Mouse (Mus musculus): ENCODE measurements around the gene Ube2a.

The Ube2a gene

DNA sequence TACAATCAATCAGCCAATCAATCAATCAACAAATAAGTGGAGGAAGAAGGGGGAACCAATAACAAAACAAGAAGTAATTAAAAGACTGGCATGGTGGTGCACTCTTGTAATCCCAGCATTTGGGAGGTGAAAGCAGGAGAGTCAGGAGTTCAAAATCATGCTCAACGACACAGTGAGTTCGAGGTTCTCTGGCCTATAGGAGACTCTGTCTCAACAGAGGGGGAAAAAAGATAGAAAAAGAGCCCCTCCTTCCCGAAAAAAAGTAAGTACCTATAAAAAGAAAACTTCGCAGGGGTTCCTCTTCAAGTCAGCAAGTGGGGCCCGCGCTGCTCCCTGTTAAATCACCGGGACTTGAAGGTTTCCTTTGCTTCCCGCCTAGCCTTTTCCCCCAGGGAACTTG is at the start of gene Ube2a, which contains the start of gene C330007P06Rik:
TSS of gene Ube2a (plus strand) at position 136 of the 400 bp plus-strand sequence.
TSS of gene C330007P06Rik (minus strand) at position 347 of the 400 bp plus-strand sequence.
- DNase-seq (ENCODE audit: low read depth, low spot score), result no peak

DNA sequence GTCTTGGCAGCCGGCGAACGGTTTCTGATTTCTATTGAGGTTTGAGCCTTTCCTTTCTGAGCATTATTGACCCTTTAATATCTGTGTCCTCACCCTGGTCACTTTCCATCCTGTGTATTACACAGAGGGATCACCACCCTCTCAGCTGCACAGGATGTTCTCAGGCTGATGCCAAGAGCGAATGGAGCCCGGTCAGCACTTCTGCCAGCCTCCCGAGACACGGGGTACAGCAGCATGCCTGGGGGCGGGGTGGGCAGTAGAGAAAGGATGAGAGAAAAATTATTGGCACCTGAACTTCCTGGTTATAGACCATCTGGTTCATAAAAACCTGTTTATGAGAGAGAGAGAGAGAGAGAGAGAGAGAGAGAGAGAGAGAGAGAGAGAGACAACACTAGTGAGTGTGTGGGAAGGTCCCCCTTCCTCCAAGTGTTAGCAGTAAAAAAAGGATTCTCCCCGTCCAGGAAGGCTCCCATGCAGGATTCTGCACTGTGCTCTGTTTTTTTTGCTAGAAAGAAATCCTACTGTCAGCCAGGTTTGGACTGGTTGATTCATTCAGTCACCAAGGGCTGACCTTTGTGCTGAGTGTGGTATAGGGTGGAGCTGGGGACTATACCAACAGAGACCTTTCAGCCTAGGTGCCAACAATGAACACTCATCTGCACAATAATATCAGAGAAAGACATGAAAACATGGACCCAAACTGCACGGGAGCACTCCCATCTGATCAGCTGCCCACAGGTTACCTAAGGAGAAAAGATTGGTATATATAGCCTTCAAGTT is 49.6 kb upstream of the Ube2a start:
- no peak for DNase-seq (ENCODE audit: low read depth, low spot score)

DNA sequence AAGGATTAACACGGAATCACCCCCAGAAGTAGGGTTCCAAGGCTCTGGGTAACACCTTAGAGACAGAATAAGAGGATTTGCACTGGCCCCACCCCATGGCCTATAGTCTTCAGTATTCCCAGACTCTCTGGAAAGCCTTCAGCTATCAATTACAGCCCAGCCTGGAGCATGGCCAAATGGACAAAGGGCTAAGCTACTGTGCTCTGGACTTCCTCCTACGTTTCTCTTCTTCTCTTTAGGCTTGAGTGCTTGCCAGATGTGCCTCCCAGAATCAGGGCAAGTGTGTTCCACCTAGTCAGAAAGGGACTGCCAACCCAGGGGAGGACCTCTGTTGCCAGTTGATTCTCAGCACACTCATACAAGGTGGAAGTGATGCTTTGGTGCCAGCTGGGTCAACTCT is 48.7 kb upstream of the Ube2a start:
- DNase-seq (ENCODE audit: low read depth, low spot score), result no peak

DNA sequence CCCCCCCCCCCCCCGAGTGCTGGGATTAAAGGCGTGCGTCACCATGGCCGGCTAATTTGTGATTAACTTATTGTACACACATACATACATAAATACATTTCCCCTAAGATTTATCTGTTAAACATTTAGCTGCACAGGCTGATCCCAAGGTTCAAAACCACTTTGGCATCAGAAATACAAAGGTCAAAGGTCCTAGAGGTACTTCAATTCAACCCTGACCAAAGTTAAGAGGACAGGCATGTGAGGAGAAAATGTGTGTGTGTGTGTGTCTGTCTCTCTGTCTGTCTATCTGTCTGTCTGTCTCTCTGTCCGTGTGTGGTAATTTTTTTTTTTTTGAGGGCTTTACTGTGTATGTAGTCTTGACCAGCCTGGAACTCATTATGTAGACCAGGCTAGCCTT is 46.8 kb upstream of the Ube2a start:
- no peak for DNase-seq (ENCODE audit: low read depth, low spot score)

DNA sequence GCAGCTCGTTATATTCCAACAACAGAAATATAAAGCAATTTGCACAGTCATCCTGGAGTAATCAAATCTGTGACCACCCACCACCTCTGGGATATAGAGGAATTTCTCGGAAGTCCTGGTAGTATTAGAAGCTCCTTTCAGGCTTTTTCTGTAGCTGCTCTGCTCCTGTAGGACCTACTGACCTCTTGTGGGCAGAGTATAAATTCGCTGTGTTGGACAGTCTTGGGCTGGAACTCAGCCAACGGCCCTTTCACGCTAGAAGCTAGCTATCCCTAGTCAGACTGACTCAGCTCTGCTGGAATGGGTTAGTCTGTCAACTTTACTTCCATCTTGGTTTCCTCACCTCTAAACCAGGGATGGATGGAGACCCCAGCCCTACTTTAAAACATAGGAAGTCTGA is 43.4 kb upstream of the Ube2a start:
- DNase-seq (ENCODE audit: low read depth, low spot score), result peak; percentile 25

DNA sequence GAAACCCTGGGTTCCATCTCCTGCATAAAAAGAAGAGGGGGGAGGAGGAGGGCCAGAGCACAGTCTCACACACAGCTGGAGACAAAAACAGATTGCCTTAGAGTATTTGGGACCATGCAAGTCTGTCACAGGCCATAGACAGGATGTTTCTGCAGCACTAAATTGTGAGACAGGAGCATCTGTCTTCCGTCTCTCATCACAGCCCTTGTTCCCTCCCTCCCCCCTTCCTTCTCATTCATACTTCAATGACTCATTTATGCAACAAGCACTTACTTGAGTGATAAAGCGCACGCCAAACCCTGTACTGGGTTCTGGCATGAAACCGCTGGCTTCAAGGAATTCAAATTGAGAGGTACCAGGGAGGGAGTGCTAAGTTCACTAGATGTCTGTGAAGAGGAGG is 42.1 kb upstream of the Ube2a start:
- DNase-seq (ENCODE audit: low read depth, low spot score), result no peak

DNA sequence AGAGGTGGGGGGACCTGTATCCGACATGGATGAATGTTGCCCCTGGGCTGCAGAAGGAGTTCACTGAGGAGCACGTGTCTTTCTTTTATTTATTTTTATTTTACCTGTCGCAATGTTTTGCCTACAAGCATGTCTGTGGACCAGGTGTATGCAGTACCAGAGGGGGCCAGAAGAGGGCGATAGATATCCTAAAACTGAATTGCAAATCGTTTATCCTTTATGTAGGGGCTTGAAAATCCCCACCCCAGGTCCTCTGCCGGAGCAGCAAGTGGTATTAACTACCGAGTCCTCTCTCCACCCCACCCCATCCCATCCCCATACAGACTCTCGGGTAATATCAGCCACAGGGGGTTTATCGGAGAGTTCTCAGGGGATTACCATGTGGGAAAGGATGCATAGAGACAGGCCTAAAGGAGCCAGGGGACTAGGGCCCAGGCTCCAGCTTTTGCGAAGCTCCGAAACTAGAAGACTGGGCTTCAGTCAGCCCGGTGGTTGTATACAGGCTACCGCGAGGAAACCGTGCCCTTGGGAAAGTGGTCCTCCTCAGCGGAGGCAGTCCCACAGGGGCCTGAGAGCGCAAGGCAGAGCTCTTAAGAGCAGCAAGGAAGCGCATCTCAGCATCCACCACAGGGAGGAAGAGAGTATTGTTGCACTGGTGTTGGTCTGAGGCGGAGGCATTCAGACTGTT is 40.2 kb upstream of the Ube2a start:
- peak; percentile 78 for DNase-seq (ENCODE audit: low read depth, low spot score)

DNA sequence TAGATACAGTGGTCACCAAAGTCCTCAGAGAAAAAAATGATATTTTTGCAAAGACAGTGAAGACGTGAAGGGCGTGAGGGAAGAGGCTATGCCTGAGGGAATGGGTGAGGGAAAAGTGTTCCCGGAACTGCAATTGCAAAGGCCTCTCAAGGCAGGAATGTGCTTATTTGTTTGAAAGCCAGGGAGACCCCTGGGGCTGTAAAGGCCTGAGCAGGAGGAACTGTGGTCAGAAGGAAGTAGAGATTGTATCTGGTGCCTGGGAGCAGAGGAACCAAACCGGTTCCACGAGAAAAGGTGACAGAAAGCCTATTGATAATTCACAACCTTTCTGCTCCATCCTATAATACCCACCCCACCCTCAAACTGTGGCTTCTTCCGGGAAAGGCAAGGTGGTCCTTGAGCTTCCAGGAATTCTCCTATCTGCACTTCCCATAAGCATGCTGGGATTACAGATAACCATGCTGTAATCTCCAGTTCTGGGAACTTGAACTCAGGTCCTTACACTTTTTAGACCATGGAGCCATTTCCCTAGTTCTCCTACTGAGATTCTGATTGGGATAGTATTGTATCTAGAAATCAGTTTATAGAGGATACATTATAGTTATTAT is 36.5 kb upstream of the Ube2a start:
- DNase-seq (ENCODE audit: low read depth, low spot score), result peak; percentile 58

DNA sequence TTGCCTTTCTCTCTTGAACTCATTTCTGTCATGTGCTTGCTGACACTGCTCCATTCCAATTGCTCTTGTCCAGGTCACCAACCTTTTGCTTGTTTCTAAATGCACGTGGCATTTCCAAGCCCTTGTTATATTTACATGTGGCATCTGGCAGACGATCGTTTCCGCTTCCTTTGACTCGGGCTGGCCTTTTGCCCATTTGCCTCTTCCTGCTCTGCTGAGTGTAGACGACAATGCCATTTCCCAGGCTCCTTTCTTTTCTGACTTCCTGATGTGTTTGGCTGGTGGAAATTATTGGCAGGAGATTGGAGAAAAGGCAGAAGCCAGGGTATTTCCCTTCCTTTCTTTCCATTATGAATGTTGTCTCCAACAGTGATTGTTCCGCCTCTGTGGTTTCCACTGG is 34.3 kb upstream of the Ube2a start:
- no peak for DNase-seq (ENCODE audit: low read depth, low spot score)

DNA sequence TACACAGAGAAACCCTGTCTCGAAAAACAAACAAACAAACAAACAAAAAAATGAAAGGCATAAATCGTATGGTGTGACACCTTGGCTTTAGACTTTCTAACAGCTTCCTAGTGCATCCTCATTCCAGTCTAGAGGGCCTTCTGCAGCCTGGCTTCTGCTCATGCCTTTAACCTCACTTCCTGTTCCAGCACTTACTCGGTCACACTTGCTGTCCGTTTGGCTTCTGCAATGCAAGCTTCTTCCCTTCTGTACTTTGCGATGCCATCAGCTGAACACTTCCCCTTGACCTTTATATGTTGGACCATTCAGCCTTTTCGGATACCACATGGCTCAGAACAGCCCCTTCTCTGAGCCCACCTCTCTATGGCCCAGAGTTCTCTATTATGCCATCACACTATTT is 32.0 kb upstream of the Ube2a start:
- no peak for DNase-seq (ENCODE audit: low read depth, low spot score)

DNA sequence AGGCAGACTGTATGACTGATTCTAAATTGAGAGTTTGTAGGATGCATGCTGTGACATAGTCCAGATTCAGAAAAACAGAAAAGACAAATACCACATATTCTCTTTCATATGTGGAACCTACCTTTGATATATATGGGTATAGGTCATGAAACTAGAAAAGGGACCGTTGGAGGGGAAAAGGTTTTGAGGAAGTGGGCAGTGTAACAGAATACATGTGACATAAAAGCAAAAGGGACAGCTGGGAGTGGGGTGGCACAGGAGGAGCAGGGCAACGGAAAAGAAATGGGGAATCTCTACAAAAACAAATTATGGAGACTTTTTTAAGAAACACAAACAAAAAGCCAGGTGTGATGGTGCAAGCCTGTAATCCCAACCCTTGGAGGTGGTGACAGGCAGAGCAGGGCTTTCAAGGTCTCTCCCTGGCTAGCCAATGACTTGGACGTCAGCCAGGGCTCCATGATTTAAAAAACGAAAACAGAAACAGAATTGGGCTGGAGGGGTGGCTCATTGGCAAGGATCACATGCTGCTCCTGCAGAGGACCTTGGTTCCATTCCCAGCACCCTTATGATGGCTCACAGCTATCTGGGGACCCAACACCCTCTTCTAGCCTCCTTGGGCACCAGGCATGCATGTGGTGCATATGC is 30.2 kb upstream of the Ube2a start:
- no peak for DNase-seq (ENCODE audit: low read depth, low spot score)

DNA sequence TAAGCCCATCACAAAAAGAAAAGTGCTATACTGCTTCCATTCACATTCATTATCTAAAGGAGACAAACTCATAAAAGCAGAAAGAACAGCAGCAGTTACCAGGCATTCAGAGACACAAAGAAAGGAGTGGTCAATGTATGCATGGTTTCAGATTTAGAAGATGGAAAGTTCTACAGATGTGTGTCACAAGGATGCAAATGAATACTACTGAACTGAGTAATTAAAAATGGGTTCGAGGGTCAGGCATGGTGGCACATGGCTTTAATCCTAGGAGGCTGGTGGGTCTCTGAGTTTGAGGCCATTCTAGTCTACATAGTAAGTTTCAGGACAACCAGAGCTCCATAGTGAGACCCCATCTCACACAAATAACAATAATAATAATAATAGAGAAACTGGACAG is 26.5 kb upstream of the Ube2a start:
- DNase-seq (ENCODE audit: low read depth, low spot score), result no peak

DNA sequence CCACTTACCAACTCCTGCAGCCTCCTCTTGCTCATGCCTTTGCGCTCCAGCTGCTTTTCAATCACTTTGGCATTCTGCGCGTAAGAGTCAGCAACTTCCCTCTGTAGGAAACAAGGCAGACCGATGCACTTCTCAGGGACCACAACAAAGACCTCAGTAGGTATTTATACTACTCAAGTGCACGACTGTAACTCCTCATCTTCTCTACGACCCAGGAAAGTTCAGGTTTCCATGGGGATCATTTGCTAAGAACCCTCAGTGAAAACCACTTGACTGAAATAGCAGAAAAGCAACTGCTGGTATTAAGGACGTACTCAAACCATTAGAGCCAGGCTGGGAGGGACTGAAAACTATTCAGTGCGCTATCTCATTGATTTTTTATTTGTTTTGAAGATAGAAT is 21.1 kb upstream of the Ube2a start:
- DNase-seq (ENCODE audit: low read depth, low spot score), result no peak

DNA sequence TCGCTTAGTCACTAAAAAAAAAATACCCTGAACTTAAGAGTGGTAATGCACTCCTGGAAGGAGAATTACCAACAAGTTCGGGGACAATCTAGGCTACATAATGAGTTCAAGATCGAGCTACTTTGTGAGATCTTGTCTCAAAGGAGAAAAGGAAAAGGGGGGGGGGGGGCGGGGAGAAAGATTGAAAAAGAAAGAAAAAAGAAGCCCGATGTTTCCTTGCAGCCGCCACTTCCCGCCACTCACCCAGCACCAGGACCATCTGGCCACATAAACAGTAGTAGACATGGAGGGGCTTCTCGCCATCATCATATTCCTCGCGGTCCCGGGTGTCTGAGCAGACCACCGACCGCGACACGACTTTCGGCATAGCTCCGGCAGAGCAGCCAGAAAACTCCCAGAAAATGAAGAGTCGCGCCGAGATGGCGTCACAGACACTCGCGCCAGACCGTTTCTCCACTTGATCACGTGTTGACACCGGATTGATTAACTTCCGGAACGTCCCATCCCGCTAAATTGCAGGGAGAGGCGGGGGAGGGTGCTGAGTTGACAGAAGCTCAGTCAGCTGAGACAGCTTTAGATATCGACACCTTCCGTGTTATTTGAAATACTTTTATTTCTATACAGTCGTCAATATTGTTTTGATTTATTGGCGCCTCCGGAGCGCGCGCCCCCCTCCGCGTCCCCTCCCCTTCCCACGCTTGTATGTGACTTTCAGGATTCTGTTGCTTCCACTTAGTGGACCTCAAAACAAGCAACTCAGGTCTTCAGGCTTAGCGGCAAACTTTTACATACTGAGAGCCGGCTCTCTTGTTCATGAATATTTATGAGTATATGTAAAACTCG is 9.7 kb upstream of the Ube2a start:
- DNase-seq (ENCODE audit: low read depth, low spot score), result peak; percentile 91

DNA sequence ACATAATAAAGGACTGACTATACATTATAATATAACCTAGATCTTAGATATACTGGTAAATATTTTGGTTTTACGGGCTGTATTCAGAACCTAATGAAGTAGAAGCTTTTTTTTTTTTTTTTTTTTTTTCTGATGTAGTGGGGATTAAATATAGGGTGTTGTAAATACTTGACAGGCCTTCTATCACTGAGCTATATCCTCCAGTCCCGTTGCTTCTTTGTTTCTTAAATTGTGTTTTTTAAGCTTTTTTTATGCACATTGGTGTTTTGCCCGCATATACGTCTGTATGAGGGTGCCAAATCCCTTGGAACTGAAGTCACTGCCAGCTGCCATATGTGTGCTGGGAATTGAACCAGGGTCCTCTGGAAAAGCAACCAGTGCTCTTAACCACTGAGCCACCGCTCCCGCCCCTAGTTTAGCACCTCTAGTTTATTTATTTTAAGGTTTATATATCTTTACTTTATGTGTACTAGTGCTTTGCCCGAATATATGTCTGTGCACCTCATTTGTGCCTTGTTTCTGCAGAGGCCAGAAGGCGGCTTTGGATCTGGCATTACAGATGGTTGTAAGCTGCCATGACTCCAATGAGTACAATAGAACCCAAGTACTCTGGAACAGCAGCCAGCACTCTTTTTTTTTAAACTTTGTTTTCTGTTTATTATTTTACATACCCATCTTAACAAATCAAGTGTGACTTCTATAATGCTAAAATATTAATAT is 8.9 kb upstream of the Ube2a start:
- DNase-seq (ENCODE audit: low read depth, low spot score), result peak; percentile 3

DNA sequence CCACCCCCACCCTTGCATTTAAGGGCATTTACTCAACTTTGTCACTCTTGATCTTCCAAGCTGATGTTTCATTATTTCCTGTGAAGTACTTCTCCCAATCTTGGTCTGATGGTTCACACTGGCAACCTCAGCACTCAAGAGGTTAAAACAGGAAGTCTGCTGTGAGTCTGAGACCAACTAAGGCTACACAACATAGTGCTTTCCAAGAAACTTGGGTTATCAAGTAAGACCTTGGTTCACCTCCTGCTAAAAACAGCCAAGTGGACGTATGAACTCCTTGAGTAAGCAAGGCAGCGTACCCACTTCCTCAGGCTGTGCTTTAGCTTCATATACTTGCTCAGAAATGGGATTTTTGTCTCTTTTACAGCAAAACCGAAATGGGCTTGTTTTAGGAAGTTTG is 3.3 kb upstream of the Ube2a start:
- DNase-seq (ENCODE audit: low read depth, low spot score), result no peak

DNA sequence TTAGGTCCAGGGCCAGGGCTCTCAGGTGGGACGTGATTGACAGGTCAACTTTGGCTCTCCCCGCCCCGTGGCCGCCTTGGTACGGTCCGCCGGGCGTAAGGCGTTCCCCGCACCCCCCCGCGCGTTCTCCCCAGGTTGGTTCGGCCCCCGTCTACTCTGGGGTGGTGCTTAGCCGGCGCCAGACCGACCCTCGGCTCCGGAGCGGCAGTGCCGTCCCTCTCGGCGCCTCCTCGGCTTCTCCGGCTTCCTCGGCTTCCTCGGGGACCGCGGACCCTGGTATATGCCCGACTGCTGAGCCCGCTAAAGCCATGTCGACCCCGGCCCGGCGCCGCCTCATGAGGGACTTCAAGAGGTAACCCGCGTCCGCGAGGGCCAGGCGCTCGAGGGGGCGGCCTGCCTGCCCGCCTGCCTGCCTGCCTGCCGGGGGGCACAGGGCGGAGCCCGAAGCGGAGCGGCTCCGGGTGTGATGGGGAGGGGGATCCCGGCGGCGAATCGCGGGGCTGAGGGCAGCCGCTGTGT is 537 bp downstream of the Ube2a start:
- peak; percentile 95 for DNase-seq (ENCODE audit: low read depth, low spot score)

DNA sequence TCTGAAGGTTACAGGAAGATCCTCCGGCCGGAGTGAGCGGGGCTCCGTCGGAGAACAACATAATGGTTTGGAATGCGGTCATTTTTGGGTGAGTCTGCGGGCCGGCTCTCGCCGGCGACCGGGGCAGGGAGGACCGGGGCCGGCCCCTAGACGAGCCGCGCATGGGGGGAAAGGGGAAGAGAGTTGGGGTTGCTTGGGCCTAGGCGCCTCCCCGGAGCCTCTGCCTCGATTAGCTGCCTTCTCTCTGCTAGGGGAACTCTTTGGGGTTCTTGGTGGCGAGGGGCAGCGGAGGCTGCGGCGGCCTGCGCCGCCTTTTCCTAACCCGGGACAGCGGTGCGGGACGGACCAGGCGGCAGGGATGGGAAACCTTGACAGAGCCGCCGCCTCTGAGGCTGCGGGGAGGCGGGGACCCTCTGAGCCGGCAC is 1.0 kb downstream of the Ube2a start:
- peak; percentile 14 for DNase-seq (ENCODE audit: low read depth, low spot score)

DNA sequence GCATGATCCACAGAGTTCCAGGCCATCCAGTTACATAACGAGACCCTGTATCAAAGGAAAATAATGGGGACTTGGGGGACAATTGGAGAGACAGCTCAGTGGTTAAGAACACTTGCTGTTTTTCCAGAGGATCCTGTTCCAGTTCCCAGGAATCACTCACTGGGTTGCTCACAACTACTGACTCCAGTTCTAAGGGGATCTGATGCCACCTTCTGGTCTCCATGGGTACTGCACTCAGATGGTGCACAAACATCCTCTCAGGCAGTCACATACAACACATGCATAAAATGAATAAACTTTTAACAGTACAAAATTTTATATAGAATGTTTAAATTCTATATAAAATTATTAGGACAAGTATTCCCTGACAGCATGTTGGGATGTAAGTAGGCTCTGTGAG is 11.0 kb downstream of the Ube2a start:
- DNase-seq (ENCODE audit: low read depth, low spot score), result peak; percentile 72

DNA sequence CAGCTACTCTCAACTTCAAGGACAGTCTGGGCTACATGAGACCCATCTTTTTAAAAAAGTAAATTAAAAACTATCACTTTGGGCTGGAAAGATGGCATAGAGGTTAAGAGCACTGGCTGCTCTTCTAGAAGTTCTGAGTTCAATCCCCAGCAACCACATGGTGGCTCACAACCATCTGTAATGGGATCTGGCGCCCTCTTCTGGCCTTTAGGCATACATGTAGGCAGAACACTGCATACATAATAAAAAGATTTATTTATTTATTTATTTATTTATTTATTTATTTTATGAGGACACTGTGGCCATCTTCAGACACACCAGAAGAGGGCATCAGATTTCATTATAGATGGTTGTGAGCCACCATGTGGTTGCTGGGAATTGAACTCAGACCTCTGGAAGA is 25.2 kb downstream of the Ube2a start:
- peak; percentile 63 for DNase-seq (ENCODE audit: low read depth, low spot score)
